Mouse (Mus musculus): ENCODE results near the gene Rasgef1b. TPM values are rescaled to one million over a fixed set of nuclear protein-coding genes. Genes with fewer than 3 reads are reported as not detected.
A peak's percentile ranks its signal among the peaks of the same experiment; 100 is the strongest.

Rasgef1b gene
- polyA plus RNA-seq, 1 experiment from 2014 or later, result 39.7 TPM

DNA sequence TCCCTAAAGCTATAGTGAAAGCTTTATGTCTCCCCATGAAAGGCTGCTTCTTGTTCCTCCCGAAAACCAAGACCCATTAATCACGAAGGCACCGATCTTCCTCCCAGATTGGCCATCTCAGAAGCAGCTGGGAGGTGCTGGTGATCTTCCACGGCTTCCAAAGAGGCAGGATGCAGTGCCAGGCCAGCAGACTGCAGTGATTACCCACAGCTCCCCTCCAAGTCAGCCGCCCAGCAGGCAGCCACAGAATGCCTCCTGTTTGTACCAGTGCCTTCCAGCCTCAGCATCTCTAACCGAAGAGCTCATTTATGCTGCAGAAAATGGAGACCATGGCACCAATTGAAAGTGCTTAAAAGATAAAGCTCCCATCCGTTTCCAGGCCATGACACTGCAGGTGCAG lies 131.2 kb downstream of the Rasgef1b start:
- Histone ChIP-seq H3K9me3 (peaks cover 4% of the 10 kb centered on the region), H3K9ac (no peak overlapping the region), H3K27me3 (replicated peaks) (no peaks in the 10 kb centered on the region), H3K4me1 (peaks cover 19% of the 10 kb centered on the region; the same call in 1 of the 2 replicates), H3K36me3 (no peaks in the 10 kb centered on the region), H3K4me3 (no peak overlapping the region), H3K27ac (no peak overlapping the region), H3K4me2 (replicated peaks) (no peak overlapping the region)
- 25% methylated on average over 7 of the region's 7 CpGs for WGBS
- ATAC-seq (ENCODE audit: low FRiP score, low read depth), result no peak

DNA sequence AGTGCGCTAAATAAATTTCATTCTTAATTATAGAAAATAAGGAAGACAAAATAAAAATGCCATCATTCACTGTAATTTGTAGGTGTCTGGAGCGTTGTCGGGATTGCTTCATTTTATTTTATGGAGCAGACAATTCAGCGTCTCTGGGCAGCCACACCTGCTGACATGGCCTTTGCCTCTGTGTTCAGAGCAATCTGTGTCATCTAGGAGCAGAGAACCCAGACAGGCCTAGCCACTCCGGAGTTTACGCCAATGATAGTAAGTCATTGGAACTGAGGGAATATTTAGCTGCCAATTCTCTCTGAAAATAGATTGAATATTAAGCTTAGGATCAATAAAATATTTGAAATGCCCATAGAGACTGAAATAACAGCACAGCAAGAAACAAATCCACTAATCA lies 137.5 kb downstream of the Rasgef1b start:
- 26% methylated on average over 6 of the region's 6 CpGs for WGBS
- no peak for ATAC-seq (ENCODE audit: low FRiP score, low read depth)
- Histone ChIP-seq H3K36me3 (no peaks in the 10 kb centered on the region), H3K4me1 (no peaks in the 10 kb centered on the region), H3K4me3 (no peak overlapping the region), H3K27me3 (replicated peaks) (no peaks in the 10 kb centered on the region), H3K9ac (no peak overlapping the region), H3K4me2 (replicated peaks) (no peak overlapping the region), H3K9me3 (peaks cover 4% of the 10 kb centered on the region), H3K27ac (no peak overlapping the region)

DNA sequence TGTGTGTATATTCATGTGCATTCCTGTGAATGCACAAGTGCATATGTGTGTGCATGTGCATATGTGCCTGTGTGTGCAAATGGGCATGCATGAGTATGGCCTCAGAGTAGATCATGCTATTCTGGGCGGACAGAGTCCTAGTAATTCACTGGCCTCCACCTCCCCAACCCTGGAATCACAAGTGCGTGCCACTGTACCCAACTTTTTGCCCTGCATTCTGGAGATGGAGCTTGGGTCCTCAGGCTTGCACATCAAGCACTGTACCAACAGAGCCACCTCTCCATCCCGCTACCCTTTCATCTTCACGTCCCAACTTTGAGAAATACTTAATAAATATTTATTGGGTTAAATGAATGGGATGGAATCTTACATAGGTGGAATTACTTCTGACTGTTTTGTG lies 138.3 kb downstream of the Rasgef1b start:
- no peak overlapping the region for H3K27ac ChIP-seq
- no peak overlapping the region for H3K9ac ChIP-seq
- peaks cover 4% of the 10 kb centered on the region for H3K9me3 ChIP-seq
- ATAC-seq (ENCODE audit: low FRiP score, low read depth), result no peak
- WGBS, result 79% methylated on average over 4 of the region's 4 CpGs
- H3K27me3 ChIP-seq (replicated peaks), result no peaks in the 10 kb centered on the region
- no peaks in the 10 kb centered on the region for H3K4me1 ChIP-seq
- H3K36me3 ChIP-seq, result no peaks in the 10 kb centered on the region
- no peak overlapping the region for H3K4me3 ChIP-seq
- H3K4me2 ChIP-seq (replicated peaks), result no peak overlapping the region

GRCm38 (mm10) chr5:99587994-99588393 lies 140.9 kb downstream of the Rasgef1b start:
- 90% methylated on average over 5 of the region's 5 CpGs for WGBS
- Histone ChIP-seq H3K27me3 (replicated peaks) (no peaks in the 10 kb centered on the region), H3K36me3 (no peaks in the 10 kb centered on the region), H3K9ac (no peak overlapping the region), H3K9me3 (no peaks in the 10 kb centered on the region), H3K27ac (no peak overlapping the region), H3K4me3 (no peak overlapping the region), H3K4me1 (no peaks in the 10 kb centered on the region), H3K4me2 (replicated peaks) (no peak overlapping the region)
- no peak for ATAC-seq (ENCODE audit: low FRiP score, low read depth)

- Histone ChIP-seq H3K27me3 (replicated peaks) (no peaks in the 10 kb centered on the region), H3K4me2 (replicated peaks) (no peak overlapping the region), H3K4me1 (no peaks in the 10 kb centered on the region), H3K36me3 (no peaks in the 10 kb centered on the region), H3K9me3 (no peaks in the 10 kb centered on the region), H3K9ac (no peak overlapping the region), H3K4me3 (no peak overlapping the region), H3K27ac (no peak overlapping the region)
- ATAC-seq (ENCODE audit: low FRiP score, low read depth), result no peak
- WGBS, result 75% methylated on average over 4 of the region's 4 CpGs
Measured at GRCm38 (mm10) chr5:99587589-99587988, 141.3 kb downstream of the Rasgef1b start.

GRCm38 (mm10) chr5:99586287-99586686 lies 142.6 kb downstream of the Rasgef1b start:
- Histone ChIP-seq H3K4me2 (replicated peaks) (no peak overlapping the region), H3K9ac (no peak overlapping the region), H3K27me3 (replicated peaks) (no peaks in the 10 kb centered on the region), H3K9me3 (no peaks in the 10 kb centered on the region), H3K4me3 (no peak overlapping the region), H3K4me1 (peaks cover 4% of the 10 kb centered on the region; the same call in 1 of the 2 replicates), H3K36me3 (no peaks in the 10 kb centered on the region), H3K27ac (no peak overlapping the region)
- ATAC-seq (ENCODE audit: low FRiP score, low read depth), result no peak
- 89% methylated on average over 6 of the region's 6 CpGs for WGBS

DNA sequence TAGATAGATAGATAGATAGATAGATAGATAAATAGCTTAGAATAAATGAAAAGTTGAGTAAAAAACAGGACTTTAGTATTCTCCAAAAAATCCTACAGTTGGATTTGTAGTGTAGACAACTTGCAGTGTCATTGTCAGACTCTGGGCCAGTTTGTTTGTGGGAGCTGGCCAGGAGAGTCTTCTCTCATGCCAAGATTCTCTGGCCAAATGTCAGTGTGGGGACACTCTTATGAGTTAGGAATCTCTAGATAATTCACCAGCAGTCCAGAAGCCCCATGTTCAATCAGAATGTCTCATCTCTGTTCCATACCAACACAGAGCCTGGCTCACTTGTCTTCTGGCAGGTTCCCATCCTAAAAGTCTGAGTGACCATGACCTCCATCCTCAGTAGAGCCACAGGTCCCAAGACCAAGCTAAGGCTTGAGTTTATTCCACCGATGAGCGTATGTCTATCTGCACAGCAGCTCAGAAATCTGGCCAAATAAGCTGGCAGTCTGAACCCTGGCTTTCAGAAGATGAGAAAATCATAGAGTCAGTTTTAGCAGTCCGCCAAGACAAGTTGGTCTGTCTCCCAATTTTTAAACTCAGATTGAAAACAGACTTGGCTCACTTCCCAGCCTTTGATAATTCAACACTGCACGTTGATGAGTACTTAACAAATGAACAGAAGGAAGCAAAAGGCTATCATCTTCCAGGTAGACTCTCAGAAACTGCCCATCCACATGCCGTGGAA lies 143.5 kb downstream of the Rasgef1b start:
- WGBS, result 87% methylated on average over 5 of the region's 5 CpGs
- Histone ChIP-seq H3K36me3 (no peaks in the 10 kb centered on the region), H3K27ac (no peak overlapping the region), H3K4me3 (no peak overlapping the region), H3K9ac (no peak overlapping the region), H3K9me3 (no peaks in the 10 kb centered on the region), H3K4me1 (peaks cover 4% of the 10 kb centered on the region; the same call in 1 of the 2 replicates), H3K27me3 (replicated peaks) (no peaks in the 10 kb centered on the region), H3K4me2 (replicated peaks) (no peak overlapping the region)
- no peak for ATAC-seq (ENCODE audit: low FRiP score, low read depth)

DNA sequence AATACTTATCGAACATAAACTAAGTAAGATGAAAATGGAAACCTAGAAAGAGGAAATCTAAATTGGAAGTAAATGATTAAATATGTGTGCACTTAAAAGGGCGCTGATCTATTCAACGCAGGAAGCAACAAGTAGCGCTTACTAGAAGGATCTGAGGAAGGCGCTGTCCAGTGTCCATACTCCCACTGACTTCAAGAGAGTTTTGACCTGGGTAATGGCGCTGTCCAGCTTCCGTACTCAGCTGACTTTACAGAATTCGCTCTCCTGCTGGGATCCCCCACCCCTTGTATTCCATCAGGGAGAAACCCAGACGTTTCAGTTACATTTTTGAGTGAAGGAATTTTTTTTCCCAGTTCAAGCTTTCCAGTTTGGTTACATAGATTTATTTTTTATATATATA lies 144.6 kb downstream of the Rasgef1b start:
- Histone ChIP-seq H3K27me3 (replicated peaks) (no peaks in the 10 kb centered on the region), H3K4me3 (no peak overlapping the region), H3K36me3 (no peaks in the 10 kb centered on the region), H3K9ac (no peak overlapping the region), H3K4me2 (replicated peaks) (no peak overlapping the region), H3K9me3 (no peaks in the 10 kb centered on the region), H3K27ac (no peak overlapping the region), H3K4me1 (peaks cover 4% of the 10 kb centered on the region; the same call in 1 of the 2 replicates)
- ATAC-seq (ENCODE audit: low FRiP score, low read depth), result no peak
- WGBS, result 86% methylated on average over 9 of the region's 9 CpGs

GRCm38 (mm10) chr5:99582055-99582454 lies 146.8 kb downstream of the Rasgef1b start:
- H3K4me3 ChIP-seq, result no peak overlapping the region
- H3K9ac ChIP-seq, result no peak overlapping the region
- 35% methylated on average over 5 of the region's 5 CpGs for WGBS
- no peaks in the 10 kb centered on the region for H3K27me3 ChIP-seq (replicated peaks)
- no peak overlapping the region for H3K27ac ChIP-seq
- no peaks in the 10 kb centered on the region for H3K36me3 ChIP-seq
- no peak overlapping the region for H3K4me2 ChIP-seq (replicated peaks)
- peaks cover 4% of the 10 kb centered on the region; the same call in 1 of the 2 replicates for H3K4me1 ChIP-seq
- ATAC-seq (ENCODE audit: low FRiP score, low read depth), result no peak
- H3K9me3 ChIP-seq, result no peaks in the 10 kb centered on the region

- H3K4me3 ChIP-seq, result no peak overlapping the region
- no peaks in the 10 kb centered on the region for H3K9me3 ChIP-seq
- no peak overlapping the region for H3K27ac ChIP-seq
- H3K4me2 ChIP-seq (replicated peaks), result no peak overlapping the region
- H3K9ac ChIP-seq, result no peak overlapping the region
- WGBS, result 3% methylated on average over 4 of the region's 4 CpGs
- no peaks in the 10 kb centered on the region for H3K27me3 ChIP-seq (replicated peaks)
- H3K36me3 ChIP-seq, result no peaks in the 10 kb centered on the region
- ATAC-seq (ENCODE audit: low FRiP score, low read depth), result no peak
- H3K4me1 ChIP-seq, result peaks cover 4% of the 10 kb centered on the region; the same call in 1 of the 2 replicates
Measured at GRCm38 (mm10) chr5:99578692-99579091, 150.2 kb downstream of the Rasgef1b start.

DNA sequence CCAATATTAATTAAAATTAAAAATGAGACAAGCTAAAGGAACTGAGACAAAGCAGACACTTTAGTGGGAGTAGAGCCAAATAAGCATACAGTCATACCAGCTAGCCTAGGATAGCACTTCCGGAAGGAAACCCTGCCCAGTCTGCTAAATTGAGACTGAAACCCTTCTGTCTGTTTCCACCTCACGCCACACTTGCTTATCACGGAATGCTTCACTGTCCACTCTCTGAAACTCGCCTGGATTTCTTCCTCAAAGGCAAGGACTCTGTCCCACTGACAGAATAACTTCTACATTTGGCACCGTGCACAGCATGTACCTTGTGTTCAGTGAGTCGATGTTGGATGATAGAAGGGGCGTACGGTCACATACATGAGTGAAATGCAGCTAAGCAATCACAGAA lies 153.0 kb downstream of the Rasgef1b start:
- 87% methylated on average over 8 of the region's 8 CpGs for WGBS
- H3K27ac ChIP-seq, result no peak overlapping the region
- H3K4me2 ChIP-seq (replicated peaks), result no peak overlapping the region
- no peaks in the 10 kb centered on the region for H3K36me3 ChIP-seq
- H3K27me3 ChIP-seq (replicated peaks), result no peaks in the 10 kb centered on the region
- H3K9ac ChIP-seq, result no peak overlapping the region
- H3K4me1 ChIP-seq, result no peaks in the 10 kb centered on the region
- H3K4me3 ChIP-seq, result no peak overlapping the region
- no peaks in the 10 kb centered on the region for H3K9me3 ChIP-seq
- no peak for ATAC-seq (ENCODE audit: low FRiP score, low read depth)

DNA sequence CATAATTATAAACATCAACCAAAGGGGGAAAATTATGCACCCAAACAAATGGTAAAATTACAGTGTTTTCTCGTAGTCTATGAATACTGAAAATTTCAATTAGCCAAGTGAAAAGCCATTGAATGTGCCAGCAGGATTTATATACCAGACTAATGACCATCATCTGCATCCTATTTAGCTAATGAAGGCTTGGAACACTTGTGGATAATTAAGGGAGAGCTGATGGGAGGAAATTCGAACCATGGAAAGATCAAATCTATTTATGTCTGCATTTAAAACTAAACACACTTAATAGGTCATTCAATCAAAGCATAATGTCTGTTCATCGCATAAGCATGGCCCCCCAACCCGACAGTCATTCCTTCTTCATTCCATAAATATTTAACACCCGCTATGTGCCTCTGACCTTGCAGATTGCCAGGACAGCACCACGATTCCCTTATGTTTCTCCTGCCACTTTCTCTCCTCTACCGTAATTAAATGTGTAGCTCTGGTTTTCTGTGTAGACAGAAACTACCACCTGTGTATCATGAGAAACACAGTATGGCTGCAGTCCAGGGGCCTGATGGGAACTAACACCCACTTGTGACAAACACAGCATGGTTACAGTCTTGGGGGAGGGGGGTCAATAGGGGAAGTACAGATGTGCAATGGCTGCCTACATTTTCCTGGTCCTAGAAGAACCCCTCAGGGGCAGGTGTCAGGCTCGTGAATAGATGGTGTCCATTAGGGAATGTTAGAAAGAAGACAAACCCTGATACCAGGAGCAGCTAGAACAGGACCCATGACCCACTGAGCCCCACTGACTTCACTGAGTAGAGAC lies 164.2 kb downstream of the Rasgef1b start:
- 0 out of 2 replicates have a peak, but pooled peaks have one; percentile 33 for ATAC-seq (ENCODE audit: low FRiP score, low read depth)
- no peaks in the 10 kb centered on the region for H3K36me3 ChIP-seq
- no peaks in the 10 kb centered on the region for H3K9me3 ChIP-seq
- no peak overlapping the region for H3K9ac ChIP-seq
- H3K4me1 ChIP-seq, result peaks cover 9% of the 10 kb centered on the region
- no peaks in the 10 kb centered on the region for H3K27me3 ChIP-seq (replicated peaks)
- H3K4me2 ChIP-seq (replicated peaks), result no peak overlapping the region
- no peak overlapping the region for H3K4me3 ChIP-seq
- WGBS, result 55% methylated on average over 8 of the region's 8 CpGs
- H3K27ac ChIP-seq, result no peak overlapping the region

All from neural tube, embryonic 12.5 days (tissue).